Mouse (Mus musculus): ENCODE results near the gene 1700092M07Rik.

Gene 1700092M07Rik

DNA sequence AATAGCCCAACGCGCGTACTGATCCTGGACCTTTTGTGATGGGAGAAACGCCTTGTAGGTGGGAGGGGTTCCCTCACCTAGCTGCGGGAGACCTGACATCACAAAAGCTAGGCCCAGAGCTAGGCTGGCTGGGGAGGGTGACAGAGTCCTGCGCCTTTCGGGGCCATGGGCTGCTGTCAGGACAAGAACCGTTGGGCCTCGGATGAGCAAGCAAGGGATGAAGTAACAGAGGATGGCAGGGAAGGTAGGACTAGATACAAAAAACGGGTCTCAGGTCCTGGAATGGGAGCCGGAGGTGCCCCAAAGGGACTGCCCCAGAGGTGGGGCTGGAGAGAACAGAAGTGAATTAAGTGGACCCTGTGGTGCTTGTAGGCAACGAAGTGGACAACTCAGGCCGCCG lies at the start of gene 1700092M07Rik:
Gene 1700092M07Rik, plus strand, starts transcription at position 116 of the 400 bp plus-strand sequence.
- in situ Hi-C loops (cut with MboI, MseI), result no loop called here

DNA sequence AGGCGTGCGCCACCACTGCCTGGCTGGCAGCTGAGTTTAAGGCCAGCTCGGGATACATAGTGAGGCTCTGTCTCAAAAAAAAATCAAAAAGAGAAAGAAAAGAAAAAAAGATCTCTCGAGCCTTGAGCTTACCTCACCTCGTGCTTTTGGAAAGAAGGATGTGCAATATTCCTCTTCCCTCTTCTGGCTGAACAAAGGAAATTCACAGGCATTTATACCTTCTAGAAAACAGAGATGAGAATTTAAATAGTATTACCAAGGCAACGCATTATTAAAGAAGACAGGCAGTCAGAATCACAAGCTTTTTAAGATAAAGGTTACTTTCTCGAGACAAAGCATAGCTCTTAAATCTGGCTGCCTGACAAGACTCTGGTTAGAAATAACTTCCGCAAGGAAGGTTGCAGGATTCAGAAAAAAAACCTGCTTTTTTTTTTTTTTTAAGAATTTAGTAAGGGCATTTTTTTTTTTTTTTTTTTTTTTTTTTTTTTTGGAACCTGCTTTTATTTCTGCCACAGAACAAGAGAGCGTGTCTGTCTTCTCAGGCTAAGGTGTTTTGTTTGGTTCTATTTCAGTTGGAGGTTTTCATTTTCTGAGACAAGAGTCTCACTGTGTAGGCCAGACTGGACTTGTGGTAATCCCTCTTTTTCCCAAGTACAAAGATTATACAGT lies 48.5 kb upstream of the 1700092M07Rik start:
- in situ Hi-C loops (cut with MboI, MseI), result no loop called here

DNA sequence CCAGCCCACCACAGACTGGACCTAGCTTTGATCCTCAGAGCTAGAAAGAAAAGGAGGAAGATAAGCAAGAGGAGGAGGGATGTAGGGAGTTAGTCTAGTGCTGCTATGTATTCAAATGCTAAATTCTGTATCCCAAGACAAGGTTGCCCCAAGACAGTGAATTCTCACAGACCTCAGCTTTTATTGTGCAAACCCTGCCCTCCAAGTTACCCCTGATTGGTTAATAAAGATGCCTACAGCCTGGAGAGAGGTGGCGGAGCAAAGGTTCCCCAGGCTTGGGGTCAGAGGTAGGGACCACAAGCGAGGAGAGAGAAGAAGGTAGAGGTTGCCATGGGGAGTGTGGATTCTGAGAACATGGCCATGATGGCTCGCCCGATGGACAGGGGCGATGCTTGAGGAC lies 47.8 kb upstream of the 1700092M07Rik start:
- in situ Hi-C loops (cut with MboI, MseI), result no loop called here

DNA sequence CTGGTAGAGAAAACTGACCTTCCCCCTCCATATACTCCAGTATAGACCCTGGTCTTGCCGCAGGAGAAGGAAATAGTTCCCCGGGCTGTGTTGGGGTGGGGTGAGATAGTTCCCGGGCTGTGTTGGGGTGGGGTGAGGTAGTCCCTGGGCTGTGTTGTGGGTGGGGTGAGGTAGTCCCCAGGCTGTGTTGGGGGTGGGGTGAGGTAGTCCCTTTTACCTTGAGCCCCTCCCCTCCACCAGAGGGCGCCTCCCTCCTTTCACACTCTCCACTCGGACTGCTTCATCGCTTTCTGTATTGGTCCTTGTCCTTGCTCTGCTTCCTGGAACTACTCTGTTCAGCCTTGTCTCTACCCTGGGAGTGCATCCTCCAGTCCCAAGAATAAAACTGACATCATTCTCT lies 45.2 kb upstream of the 1700092M07Rik start:
- in situ Hi-C loops (cut with MboI, MseI), result no loop called here

DNA sequence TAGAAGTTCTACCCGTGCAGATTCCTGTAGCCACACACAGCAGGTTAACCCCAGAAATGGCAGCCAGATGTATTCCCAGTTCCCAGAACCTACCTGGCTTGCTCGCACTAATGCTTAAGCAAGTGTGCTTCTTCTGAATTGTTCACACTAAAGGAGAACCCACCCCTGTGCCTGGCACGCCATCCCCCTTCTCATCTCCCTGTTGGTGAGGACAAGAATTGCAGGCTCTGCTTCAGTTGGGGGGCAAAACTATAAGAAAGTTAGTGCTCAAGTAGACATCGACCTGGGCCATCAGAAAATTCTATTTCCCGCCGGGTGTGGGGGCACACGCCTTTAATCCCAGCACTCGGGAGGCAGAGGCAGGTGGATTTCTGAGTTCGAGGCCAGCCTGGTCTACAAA lies 40.9 kb upstream of the 1700092M07Rik start:
- in situ Hi-C loops (cut with MboI, MseI), result loop anchor here in 1 of 2 experiments (25.0 kb wide), 1 partner anchor 1212 kb away; the partner anchor contains the start of genes Atl3 and Rtn3

DNA sequence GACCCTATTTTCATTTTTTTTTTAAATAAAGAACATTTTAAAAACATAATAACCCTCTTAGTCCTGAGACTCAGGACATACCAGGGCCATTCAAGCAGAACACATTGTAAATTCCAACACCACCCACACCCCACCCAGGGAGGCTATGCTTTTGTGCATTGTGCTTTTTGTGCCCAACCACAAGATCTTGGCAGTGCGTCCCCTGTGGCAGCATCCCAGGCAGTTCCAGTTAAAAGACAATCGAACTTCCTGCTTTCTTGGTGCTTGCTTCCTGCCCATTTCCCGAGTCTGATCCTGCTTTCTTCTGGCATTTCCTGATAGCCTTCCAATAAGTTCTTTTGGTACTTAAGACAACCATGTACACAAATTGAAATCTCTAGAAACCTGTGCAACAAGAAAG lies 38.1 kb upstream of the 1700092M07Rik start:
- in situ Hi-C loops (cut with MboI, MseI), result loop anchor here in 1 of 2 experiments (25.0 kb wide), 1 partner anchor 1215 kb away; the partner anchor contains the start of genes Atl3 and Rtn3

DNA sequence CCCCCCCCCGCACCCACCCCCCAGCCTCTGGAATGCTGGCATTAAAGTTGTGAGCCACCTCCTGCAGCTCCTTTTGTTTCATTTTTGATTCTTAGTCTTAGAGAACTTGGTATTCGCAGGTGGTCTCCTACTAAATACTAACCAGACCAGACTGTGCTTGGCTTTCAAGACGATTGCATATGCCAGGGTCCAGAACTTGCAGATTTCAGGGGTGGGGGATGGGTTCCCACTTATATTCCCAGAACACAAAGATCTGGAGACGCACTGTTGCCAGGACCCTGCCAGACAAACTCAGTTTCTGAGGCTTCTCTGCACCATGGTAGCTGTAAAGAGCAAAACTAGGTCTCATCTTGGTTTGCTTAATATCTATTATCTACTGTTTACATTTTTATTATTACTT lies 36.9 kb upstream of the 1700092M07Rik start:
- in situ Hi-C loops (cut with MboI, MseI), result loop anchor here in 1 of 2 experiments (25.0 kb wide), 1 partner anchor 1216 kb away; the partner anchor contains the start of genes Atl3 and Rtn3

DNA sequence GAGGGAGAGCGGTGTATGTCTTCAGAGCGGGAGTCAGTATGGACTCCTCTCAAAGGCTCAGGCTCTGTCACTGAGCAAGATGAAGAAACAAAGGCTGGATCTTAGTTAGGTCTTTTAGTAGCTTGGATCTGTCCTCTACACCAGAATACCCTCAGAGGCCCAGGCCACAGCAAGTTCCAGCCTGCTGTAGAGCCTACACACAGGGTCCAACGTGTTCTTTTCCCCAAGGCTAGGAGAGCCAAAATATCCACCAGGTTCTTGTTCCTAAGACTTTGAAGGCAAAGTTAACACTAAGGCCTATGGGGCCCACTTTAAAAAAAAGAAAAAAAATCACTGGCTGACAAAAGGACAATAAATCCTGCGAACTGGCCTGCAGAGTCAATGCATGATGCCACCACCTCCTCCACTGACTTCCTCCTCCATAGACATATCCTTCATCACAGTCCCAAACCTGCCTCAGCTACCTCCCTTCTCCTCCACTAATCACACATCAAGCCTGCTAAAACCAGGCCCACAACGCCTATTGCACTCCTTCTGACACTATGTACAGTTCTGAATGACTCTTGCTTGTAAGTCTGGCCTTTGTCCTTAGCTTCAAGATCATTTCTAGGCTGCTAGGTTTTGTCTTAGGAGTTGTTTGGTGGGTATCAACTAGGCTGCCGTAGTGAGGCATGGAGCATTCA lies 35.4 kb upstream of the 1700092M07Rik start:
- in situ Hi-C loops (cut with MboI, MseI), result loop anchor here in 1 of 2 experiments (25.0 kb wide), 1 partner anchor 1218 kb away; the partner anchor contains the start of genes Atl3 and Rtn3

DNA sequence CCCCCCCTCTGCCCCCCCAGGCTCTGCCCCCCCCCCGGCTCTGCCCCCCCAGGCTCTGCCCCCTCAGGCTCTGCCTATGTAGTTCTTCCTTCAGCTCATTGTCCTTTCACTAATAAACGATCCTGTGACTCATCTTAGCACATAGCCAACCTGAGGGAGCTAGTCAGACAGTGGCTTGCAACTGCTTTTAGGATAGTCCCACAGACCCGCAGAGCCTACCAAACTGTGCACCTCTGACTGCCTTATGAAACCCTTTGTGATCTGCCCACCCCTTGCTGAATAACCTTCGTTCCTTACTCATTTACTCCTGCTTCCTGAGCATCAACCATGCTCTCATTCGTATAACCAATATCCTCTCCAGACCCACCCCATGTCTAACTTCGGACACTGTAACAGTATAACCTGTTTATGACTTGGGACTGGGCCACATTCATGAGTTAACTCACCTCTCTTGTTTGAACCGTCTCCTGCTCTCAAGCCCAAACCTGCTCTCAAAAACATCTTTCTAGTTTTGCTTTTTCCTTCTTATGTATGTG lies 34.3 kb upstream of the 1700092M07Rik start:
- in situ Hi-C loops (cut with MboI, MseI), result loop anchor here in 1 of 2 experiments (25.0 kb wide), 1 partner anchor 1219 kb away; the partner anchor contains the start of genes Atl3 and Rtn3

DNA sequence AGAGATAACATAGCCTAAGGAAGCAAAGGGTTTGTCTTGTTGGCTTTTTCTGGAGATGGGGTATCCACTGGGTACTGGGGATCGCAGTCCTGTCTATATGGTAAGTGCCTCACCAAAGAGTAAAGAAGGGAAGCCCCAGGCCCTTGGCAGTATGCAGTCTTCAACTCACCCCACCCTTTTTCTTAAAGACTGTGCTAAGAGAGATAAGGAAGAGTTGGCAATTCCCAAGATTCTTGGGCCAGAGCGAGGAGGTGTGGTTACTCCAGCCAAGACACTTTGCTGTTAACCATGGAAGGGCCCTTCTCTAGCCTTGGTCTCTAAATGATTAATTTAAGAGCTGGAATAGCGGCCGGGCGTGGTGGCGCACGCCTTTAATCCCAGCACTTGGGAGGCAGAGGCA lies 33.6 kb upstream of the 1700092M07Rik start:
- in situ Hi-C loops (cut with MboI, MseI), result loop anchor here in 1 of 2 experiments (25.0 kb wide), 1 partner anchor 1220 kb away; the partner anchor contains the start of genes Atl3 and Rtn3

DNA sequence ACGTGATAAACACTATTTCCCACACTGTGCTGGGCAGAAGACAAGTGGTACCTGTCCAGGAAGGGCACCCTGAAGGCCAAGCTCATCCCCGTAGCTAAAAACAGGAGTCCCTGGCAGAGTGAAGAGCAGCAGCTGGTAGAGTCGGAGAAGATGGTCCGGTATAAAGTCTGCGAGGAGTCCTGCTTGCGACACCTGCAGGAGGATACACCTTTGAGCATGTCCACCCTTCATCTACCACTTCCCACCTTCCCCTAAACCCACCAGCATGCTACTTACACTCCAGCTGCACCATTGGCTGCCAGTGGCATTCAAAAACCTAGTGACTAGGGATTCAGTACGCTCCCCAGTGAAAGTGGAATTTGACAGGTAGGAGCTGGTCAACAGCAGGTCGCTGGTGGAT lies 31.6 kb upstream of the 1700092M07Rik start:
- in situ Hi-C loops (cut with MboI, MseI), result loop anchor here in 1 of 2 experiments (25.0 kb wide), 1 partner anchor 1222 kb away; the partner anchor contains the start of genes Atl3 and Rtn3

DNA sequence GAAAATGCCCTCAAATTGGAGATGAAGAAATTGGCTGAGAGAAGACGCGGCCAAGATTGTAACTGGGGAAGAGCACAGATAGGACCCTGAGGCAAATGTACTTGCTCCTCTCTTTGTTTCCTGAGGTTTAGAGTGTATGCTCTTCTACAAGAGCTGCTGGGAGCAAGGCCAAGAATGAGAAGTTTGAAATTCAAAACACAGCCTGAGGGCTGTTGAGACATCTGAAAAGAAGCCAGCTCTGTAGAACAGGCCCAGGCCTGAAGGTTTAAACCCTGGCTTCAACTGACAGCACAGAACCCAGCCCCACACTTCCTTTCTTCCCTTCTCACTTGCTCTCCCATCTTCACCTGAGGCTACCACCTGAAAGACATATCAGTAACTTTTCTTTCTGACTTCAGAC lies 30.5 kb upstream of the 1700092M07Rik start:
- in situ Hi-C loops (cut with MboI, MseI), result loop anchor here (10.0 to 25.0 kb wide), 3 partner anchors 1223 to 1275 kb away; partner anchors contain the start of genes Rtn3 (in 2 of the 2), Atl3 (in 1 of the 2) and Fth1 (in 1 of the 2)

DNA sequence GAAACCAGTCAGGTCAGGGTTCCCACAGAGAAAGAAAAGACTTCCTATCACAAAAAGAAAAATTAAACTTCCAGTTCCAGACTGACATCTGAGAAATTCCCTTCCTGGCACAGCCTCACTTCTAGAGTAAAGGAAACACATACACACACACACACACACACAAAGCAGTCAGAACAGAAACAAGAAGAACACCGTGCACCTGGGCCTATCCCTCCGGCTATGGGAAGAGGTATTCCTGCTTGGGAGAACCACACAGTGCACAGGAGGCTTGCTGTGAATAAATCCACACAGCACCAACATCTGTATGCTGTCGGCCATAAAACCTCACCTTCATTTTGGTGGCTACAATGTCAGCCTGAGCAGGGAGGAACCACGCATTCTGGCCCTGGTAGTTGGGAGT lies 29.0 kb upstream of the 1700092M07Rik start:
- in situ Hi-C loops (cut with MboI, MseI), result loop anchor here (10.0 to 25.0 kb wide), 3 partner anchors 1224 to 1273 kb away; partner anchors contain the start of genes Rtn3 (in 2 of the 2), Atl3 (in 1 of the 2) and Fth1 (in 1 of the 2)

DNA sequence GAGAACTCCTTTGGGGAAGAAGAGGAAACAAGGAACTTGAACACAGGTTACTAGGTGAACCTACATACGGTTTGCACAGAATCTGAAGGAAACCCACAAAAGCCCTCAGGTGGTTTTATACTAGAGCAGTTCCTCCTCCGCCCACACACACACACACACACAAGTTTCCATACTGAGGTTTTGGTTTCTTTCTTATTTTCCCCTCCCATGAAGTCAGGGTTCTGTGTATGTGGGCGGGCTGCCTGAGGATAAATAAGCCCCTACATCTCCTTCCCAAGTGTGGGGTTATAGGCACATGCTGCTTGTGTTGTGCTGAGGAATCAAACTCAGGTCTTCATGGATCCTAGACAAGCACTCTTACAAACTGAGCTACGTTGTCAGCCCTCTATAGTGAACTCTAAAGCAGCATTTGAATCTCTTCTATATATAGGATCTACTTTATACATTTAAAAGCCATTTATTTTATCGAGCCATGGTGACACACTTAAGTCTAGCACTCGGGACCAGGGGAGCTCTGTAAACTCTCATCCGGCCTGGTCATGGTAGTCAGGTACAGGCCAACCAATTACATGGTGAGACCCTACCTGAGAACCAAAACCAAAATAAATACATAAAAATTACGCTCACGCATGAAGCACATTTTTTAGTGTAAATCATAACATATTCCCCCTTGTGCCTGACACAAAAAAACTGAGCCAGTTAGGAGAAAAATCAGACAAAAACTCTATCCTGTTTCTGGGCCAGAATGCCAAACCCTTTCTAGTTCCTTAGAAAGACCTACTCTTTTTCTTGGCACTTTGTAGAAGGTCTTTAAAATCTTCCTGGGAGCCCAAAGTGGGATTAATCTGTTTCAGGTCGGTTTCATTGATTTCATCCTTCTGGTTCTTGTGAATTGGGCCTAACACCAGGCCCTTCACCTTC lies 28.3 kb upstream of the 1700092M07Rik start:
- in situ Hi-C loops (cut with MboI, MseI), result loop anchor here (10.0 to 25.0 kb wide), 3 partner anchors 1225 to 1273 kb away; partner anchors contain the start of genes Rtn3 (in 2 of the 2), Atl3 (in 1 of the 2) and Fth1 (in 1 of the 2)

DNA sequence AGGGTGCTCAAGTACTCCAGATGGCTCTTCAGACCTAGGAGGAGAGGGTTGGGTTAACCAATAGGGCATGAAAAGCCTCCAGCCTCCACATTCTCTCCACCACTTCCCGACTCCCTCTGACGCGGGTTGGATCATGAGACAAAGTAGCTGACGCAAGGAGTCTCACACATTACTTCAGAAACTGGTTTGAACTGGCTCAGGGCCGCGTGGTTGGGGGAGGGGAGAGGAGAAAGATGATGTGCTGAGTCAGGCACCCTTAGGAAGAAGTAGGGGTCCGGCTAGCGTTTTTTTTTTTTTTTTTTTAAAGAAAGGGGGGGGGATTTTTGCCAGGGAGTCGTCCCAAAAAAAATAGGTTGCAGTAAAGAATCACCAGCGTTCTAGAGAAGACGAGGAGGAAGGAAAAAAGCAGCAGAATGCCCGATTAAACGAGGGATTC lies 27.6 kb upstream of the 1700092M07Rik start:
- in situ Hi-C loops (cut with MboI, MseI), result loop anchor here (10.0 to 25.0 kb wide), 3 partner anchors 1226 to 1272 kb away; partner anchors contain the start of genes Rtn3 (in 2 of the 2), Atl3 (in 1 of the 2) and Fth1 (in 1 of the 2)

DNA sequence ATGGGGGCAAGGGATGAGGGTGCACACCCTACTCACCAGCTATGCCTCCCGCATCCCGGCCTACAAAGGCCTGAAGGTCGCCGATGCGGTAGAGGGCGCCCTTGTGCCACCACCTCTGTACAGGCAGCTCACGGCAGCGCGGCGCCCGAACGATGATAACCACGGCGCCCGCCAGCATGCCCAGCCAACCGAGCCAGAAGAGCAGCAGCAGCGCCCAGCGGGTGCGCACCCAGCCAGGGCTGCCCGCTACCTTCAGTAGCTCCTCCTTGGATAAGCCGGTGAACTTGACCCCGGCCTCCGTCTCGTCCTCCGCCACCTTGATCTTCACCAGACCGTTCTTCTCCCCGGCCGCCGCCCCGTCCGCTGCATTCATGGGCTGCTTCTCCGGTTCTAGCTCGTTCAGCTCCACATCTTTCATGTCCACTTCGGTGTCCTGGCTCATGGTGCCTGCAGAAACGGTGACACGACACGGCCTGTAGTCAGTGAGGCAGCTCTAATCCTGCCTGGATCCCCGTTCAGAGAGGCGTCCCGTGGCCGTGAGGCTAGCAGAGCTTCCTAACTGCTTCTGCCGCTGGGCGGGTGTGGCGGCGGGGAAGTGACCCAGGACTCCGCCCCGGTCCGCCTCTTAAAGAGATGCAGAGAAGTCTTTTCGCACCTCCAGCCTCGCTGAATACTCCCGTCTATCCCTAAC lies 27.1 kb upstream of the 1700092M07Rik start:
- in situ Hi-C loops (cut with MboI, MseI), result loop anchor here (10.0 to 25.0 kb wide), 3 partner anchors 1226 to 1271 kb away; partner anchors contain the start of genes Rtn3 (in 2 of the 2), Atl3 (in 1 of the 2) and Fth1 (in 1 of the 2)

DNA sequence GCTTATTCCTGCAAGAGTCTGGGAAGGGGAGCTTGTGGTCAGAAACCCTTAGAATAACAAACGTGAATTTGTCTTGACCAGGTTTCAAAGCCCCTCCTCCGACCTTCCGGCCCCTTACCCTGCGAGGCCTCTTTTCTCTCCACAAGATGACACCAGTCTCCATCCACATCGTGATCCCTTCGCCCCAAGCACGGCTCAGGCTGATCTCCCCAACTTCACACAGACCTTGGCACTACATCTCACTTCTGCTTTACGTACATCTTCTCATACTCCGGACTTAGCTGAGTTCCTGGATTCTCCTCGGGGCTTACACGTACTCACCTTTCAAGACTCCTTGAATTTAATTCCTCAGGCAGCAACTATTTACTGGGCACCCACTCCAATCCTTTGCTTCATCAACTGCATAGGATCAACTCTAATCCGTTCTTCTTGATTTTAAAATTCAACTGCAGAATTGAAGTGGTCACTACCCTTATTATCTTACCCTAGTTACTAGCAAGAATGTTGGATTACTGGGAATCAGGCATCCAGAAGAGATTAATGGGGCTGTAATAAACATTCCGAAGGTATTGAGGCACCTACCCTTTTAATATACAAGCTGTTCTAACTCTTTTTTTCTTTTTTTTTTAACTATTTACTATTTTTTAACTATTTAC lies 26.4 kb upstream of the 1700092M07Rik start:
- in situ Hi-C loops (cut with MboI, MseI), result loop anchor here (10.0 to 25.0 kb wide), 3 partner anchors 1227 to 1271 kb away; partner anchors contain the start of genes Rtn3 (in 2 of the 2), Atl3 (in 1 of the 2) and Fth1 (in 1 of the 2)

DNA sequence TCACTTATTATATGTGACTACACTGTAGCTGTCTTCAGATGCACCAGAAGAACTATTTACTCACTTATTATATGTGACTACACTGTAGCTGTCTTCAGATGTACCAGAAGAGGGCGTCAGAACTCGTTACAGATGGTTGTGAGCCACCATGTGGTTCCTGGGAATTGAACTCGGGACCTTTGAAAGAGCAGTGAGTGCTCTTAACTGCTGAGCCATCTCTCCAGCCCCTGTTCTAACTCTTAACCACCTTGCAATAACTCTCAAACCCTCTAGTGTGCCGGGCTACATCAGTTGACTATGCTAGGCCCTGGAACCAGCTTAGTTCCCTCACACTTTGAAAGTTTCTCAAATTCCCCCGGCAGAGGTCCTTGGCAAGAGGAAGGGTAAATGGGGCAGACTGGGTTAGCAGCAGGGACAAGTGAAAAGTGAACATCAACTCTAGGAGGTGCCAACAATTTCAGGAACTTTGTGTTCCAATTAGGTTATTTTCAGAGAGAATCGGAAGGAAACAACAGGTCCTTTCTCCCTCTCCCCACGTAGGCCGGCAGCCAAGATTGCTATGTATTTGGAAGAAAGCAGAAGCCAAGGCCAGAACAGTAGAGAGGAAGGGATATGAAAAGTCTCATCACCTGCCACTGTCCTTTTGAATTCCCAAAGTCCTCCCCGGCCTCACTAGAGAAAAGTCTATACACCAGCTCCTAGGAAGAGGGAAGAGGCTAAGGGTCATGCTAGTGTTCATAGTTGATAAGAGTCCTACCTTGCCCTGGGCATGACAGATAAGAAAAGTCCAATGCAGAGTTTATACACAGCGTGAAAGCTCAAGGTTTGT lies 25.7 kb upstream of the 1700092M07Rik start:
- in situ Hi-C loops (cut with MboI, MseI), result loop anchor here (10.0 to 25.0 kb wide), 3 partner anchors 1228 to 1270 kb away; partner anchors contain the start of genes Rtn3 (in 2 of the 2), Atl3 (in 1 of the 2) and Fth1 (in 1 of the 2)

All from T-helper 17 cell (primary cell).